Mouse (Mus musculus) lung, adult 2 months (tissue): Measurements from ENCODE around the gene Grik4.

Experiments
- CTCF ChIP-seq: fragments of 200-500 bp; IDR thresholded peaks from 2 replicates; pipeline ENCODE4 v1.5.1; 2011; ENCODE audit warnings: mild to moderate bottlenecking, low read length, control low read depth; ENCODE audit not compliant: insufficient read depth
- POLR2A ChIP-seq: fragments of 200-500 bp; IDR thresholded peaks from 2 replicates; pipeline ENCODE4 v1.6.1; 2011; ENCODE audit warnings: low read depth, mild to moderate bottlenecking, control low read depth, low read length, borderline replicate concordance; ENCODE audit errors: extremely low read depth

- no peak for TF ChIP-seq POLR2A
- TF ChIP-seq CTCF = no peak
Measured at GRCm38 (mm10) chr9:42728472-42728871, 215.8 kb downstream of the Grik4 start.
